Mouse (Mus musculus) embryonic facial prominence, embryonic 13.5 days (tissue): Measurements from ENCODE around the gene Gorasp1. TPM values are rescaled to one million over a fixed set of nuclear protein-coding genes. Genes with fewer than 3 reads are reported as not detected.

ENCODE experiments used
- ATAC-seq: fragments of 200-750 bp; cut with Nextera tagmentation; 2 replicates; pipeline ENCODE4 v1.8.0; 2017; ENCODE audit warnings: low read depth; ENCODE audit not compliant: insufficient number of reproducible peaks, insufficient read depth, low FRiP score, low TSS enrichment
- H3K27ac ChIP-seq: fragments of 300-500 bp; sonication (generic); 2 replicates; pipeline ENCODE4 v1.5.1; 2015; ENCODE audit warnings: moderate library complexity, mild to moderate bottlenecking, inconsistent platforms
- H3K27me3 ChIP-seq: fragments of 300-500 bp; sonication (generic); 2 replicates; pipeline ENCODE4 v1.6.1; 2015; ENCODE audit warnings: mild to moderate bottlenecking, inconsistent platforms
- H3K36me3 ChIP-seq: fragments of 300-500 bp; sonication (generic); 2 replicates; pipeline ENCODE4 v1.6.1; 2015; ENCODE audit warnings: mild to moderate bottlenecking, inconsistent platforms
- H3K4me1 ChIP-seq: fragments of 300-500 bp; sonication (generic); 2 replicates; pipeline ENCODE4 v1.6.1; 2015; ENCODE audit warnings: inconsistent platforms
- H3K4me2 ChIP-seq: fragments of 300-500 bp; sonication (generic); 2 replicates; pipeline ENCODE4 v1.6.1; 2015; ENCODE audit warnings: moderate library complexity, mild to moderate bottlenecking, inconsistent platforms
- H3K4me3 ChIP-seq: fragments of 300-500 bp; sonication (generic); 2 replicates; pipeline ENCODE4 v1.5.1; 2015; ENCODE audit warnings: mild to moderate bottlenecking, inconsistent platforms
- H3K9ac ChIP-seq: fragments of 300-500 bp; sonication (generic); 2 replicates; pipeline ENCODE4 v1.6.1; 2015; ENCODE audit warnings: mild to moderate bottlenecking, inconsistent platforms
- H3K9me3 ChIP-seq: fragments of 300-500 bp; sonication (generic); 2 replicates; pipeline ENCODE4 v1.6.1; 2016; ENCODE audit warnings: inconsistent platforms
- WGBS: fragments of 180-500 bp; shearing (Covaris S2); methylation state at CpG from one replicate; pipeline ENCODE4 v1.1.7; 2015; ENCODE audit warnings: mixed read lengths; 5-methylcytosine and 5-hydroxymethylcytosine counted together
- polyA plus RNA-seq: library from polyadenylated mRNA; unstranded; fragments of >200 nt; fragmentation: Nextera tagmentation; extraction: Ambion mirVana; gene quantifications from 2 replicates; pipeline ENCODE4 v1.2.1, GENCODE M21; 2015

Gorasp1 gene
- polyA plus RNA-seq, 1 experiment from 2014 or later, result 28.0 TPM

GRCm38 (mm10) chr9:119889446-119889845 lies 47.9 kb downstream of the Gorasp1 start:
- H3K4me2 ChIP-seq, result no peak overlapping the region
- 81% methylated on average over 9 of the region's 9 CpGs for WGBS
- H3K4me3 ChIP-seq, result no peak overlapping the region
- no peak overlapping the region for H3K27ac ChIP-seq
- H3K36me3 ChIP-seq, result no peaks in the 10 kb centered on the region
- 0 out of 2 replicates have a peak overlapping the region, but pooled peaks have one; percentile 27 for H3K9ac ChIP-seq
- H3K4me1 ChIP-seq, result peaks cover 9% of the 10 kb centered on the region
- no peaks in the 10 kb centered on the region for H3K9me3 ChIP-seq
- no peaks in the 10 kb centered on the region for H3K27me3 ChIP-seq
- no peak for ATAC-seq

- Histone ChIP-seq H3K27ac (no peak overlapping the region), H3K9me3 (no peaks in the 10 kb centered on the region), H3K4me1 (peaks cover 5% of the 10 kb centered on the region; the same call in 1 of the 2 replicates), H3K4me2 (no peak overlapping the region), H3K9ac (0 out of 2 replicates have a peak overlapping the region, but pooled peaks have one; percentile 27), H3K27me3 (no peaks in the 10 kb centered on the region), H3K4me3 (no peak overlapping the region), H3K36me3 (no peaks in the 10 kb centered on the region)
- 37% methylated on average over 2 of the region's 2 CpGs for WGBS
- peak; percentile 37; the same call in 1 of the 2 replicates for ATAC-seq
Measured at GRCm38 (mm10) chr9:119888843-119889246, 48.5 kb downstream of the Gorasp1 start.

- Histone ChIP-seq H3K27me3 (no peaks in the 10 kb centered on the region), H3K4me3 (no peak overlapping the region), H3K36me3 (no peaks in the 10 kb centered on the region), H3K4me1 (peaks cover 5% of the 10 kb centered on the region; the same call in 1 of the 2 replicates), H3K9me3 (no peaks in the 10 kb centered on the region), H3K9ac (no peak overlapping the region), H3K4me2 (no peak overlapping the region), H3K27ac (no peak overlapping the region)
- ATAC-seq, result no peak
- WGBS, result 76% methylated on average over 4 of the region's 4 CpGs
Measured at GRCm38 (mm10) chr9:119887144-119887901, 50.0 kb downstream of the Gorasp1 start.

Other genes with a start within 250 kb of the Gorasp1 start
- gene Scn10a, start 218.2 kb downstream of the Gorasp1 start, polyA plus RNA-seq, result not detected in 2 replicates
- gene Scn11a, start 112.1 kb downstream of the Gorasp1 start, polyA plus RNA-seq, result not detected in 2 replicates
- gene Wdr48, start 42.7 kb downstream of the Gorasp1 start, polyA plus RNA-seq, result 53.3 and 58.1 TPM in 2 replicates
- gene Ttc21a, start within 50 bp of the Gorasp1 start, polyA plus RNA-seq, result 0.28 and 0.54 TPM in 2 replicates
- gene Csrnp1, start 47.1 kb upstream of the Gorasp1 start, polyA plus RNA-seq, result 3.3 and 4.5 TPM in 2 replicates
- 0.14 and 0.22 TPM in 2 replicates for gene Xirp1, start 86.0 kb upstream of the Gorasp1 start, polyA plus RNA-seq
- 8.9 and 9.6 TPM in 2 replicates for gene Cx3cr1, start 132.3 kb upstream of the Gorasp1 start, polyA plus RNA-seq
- 0.52 and 0.98 TPM in 2 replicates for gene Ccr8, start 154.5 kb upstream of the Gorasp1 start, polyA plus RNA-seq
- 33.5 and 35.6 TPM in 2 replicates for gene Slc25a38, start 172.8 kb upstream of the Gorasp1 start, polyA plus RNA-seq
- gene Rpsa, start 190.1 kb upstream of the Gorasp1 start, polyA plus RNA-seq, result 1,482 and 1,560 TPM in 2 replicates
- not detected in 2 replicates for gene Mobp, start 212.1 kb upstream of the Gorasp1 start, polyA plus RNA-seq